Mouse (Mus musculus) telencephalon, adult 2 months (tissue): ENCODE measurements around the gene Acoxl.

Source experiments
- DNase-seq: peaks from one replicate; pipeline ENCODE4 v3.0.0-alpha.2; 2011; ENCODE audit warnings: low read depth, low spot score

Gene Acoxl

GRCm38 (mm10) chr2:128114621-128115020 lies 275.9 kb downstream of the Acoxl start:
- no peak for DNase-seq

DNA sequence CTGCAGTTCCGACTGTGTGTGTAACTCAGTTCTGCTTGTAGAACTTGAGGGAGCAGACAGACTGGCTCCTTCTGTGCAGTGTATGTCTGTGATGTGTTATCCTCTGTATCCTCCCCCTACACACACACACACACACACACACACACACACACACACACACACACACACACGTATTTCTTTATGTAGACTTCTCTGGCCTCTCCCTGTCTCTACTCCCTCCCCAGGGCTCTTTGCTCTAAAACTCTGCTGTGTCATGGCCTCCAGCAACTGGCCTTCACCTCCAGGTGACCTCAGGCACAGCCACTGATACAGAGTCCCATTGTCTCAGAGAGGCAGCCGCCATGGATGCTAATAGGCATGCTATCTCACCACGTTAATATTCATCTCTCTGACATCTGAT lies 276.9 kb downstream of the Acoxl start:
- no peak for DNase-seq

GRCm38 (mm10) chr2:128117605-128118004 lies 278.9 kb downstream of the Acoxl start:
- DNase-seq, result no peak

- no peak for DNase-seq
Measured at GRCm38 (mm10) chr2:128118971-128119370, 280.3 kb downstream of the Acoxl start.

GRCm38 (mm10) chr2:128122491-128122890 lies 283.8 kb downstream of the Acoxl start:
- no peak for DNase-seq

GRCm38 (mm10) chr2:128122891-128123771 lies 284.5 kb downstream of the Acoxl start:
- DNase-seq, result no peak

DNA sequence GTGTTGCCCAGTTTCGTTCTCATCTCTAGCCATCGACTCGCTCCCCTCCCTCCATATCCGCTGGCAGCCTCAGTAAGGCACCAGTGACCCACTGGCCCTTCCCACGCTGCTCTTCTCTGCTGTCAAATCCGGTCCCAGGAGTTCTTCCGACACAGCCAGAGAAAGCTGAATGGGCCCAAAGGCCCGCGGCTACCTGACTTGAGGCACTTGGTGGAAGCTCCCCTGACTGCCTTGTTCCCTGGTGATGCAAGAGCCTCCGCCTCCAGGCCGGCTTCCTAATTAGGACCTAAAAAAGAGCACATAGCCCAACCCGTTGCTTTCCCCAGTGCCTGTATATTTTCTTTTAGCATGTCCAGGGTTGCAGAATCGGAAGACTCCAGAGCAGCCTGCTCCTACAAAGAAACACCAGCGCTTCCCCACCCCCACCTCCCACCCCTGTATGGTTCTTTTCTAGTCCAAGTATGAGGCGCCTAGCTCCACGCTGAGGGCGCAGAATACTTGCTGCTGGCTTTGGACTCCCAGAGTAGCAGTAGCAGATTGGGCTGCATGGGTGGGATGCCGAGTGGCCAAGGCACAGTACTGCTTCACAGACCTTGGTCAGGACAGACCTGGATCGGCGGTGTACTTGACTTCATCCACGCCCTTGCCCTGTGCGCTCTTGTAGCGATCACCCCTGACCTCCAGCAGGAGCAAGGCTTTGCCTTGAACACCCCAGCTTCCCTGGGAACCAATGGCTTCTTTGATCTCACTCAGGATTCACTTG lies 285.4 kb downstream of the Acoxl start:
- DNase-seq, result no peak

DNA sequence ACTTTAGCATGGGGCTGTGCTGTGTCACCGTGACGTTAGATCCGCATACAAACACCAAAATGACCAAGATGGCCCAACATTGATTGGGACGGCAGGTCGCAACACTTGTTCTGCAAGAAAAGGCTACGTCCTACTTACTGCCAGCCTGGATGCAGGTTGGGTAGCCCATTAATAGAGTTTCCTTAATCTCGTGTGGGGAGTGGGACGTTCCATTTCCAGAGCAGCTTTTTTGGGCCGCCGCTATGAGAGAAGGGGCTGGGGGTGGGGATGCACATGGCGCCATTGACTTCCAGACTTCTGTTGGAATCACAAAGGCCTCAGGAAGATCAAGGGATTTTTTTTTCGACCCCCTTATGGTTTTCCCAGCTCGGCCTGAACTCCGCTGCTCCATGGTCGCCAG lies 286.0 kb downstream of the Acoxl start:
- DNase-seq, result no peak

DNA sequence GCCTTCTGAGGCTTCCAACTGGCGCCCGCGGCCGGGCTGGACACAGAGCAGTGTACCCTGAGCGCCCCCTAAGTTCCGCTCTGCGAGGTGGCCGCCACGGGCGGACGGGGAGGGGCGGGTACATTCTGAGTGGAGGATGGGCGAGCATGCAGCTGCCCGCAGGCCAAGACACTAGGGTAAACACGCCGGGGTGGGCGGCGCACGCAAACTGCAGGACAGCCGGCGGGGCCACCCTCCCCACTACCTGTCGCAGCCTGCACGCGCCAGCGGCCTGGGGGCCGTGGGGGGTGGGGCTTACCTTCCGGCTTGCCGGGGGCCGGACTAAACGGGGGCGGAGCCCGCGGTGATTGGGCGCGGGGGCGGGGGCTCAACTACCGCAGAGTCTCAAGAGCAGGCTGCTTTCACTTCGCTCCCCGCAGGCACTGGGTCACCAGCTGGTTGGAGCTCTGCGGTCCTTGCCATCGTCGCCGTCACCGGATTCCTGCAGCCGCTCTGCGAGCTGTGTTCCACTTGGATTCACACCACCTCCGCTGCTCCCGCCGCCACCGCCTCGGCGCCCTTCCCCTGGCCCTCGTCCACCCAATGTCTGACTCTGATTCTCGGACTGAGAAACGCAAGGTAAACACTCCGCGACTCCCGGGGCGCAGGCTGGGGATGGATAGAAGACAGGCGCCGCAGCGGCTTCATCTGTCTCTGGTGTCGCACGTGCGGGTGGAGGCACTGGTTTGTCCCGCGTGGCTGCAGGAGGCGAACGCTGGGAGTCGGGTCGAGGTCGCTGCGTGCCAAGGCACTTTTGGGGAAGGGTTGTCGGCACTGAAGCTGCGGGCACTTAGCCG lies 287.2 kb downstream of the Acoxl start, which contains the start of gene Bcl2l11:
Bcl2l11 (plus strand) TSS at position 404 of the 836 bp plus-strand sequence.
- no peak for DNase-seq

DNA sequence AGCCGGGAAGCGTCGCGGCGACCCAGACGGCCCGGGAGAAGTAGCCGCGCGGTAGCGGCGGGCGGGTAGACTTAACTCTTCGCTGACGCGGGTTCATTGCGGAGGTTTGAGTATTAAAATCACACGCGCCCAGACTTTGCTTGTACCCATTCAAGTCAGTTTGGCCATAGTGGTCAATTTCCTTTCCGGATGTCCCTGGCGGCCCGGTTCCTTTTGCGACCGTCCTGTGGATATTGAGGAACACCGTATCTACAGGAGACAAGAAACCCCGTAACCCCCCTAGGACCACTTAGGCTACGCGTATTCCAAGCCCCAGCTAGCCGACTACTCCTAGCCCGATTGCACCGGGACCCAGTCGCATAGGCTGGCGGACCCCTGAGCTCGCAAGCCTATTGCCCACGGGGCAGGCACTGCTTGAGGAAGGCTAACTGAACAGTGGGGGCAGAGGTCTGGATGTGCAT lies 287.9 kb downstream of the Acoxl start:
- no peak for DNase-seq

DNA sequence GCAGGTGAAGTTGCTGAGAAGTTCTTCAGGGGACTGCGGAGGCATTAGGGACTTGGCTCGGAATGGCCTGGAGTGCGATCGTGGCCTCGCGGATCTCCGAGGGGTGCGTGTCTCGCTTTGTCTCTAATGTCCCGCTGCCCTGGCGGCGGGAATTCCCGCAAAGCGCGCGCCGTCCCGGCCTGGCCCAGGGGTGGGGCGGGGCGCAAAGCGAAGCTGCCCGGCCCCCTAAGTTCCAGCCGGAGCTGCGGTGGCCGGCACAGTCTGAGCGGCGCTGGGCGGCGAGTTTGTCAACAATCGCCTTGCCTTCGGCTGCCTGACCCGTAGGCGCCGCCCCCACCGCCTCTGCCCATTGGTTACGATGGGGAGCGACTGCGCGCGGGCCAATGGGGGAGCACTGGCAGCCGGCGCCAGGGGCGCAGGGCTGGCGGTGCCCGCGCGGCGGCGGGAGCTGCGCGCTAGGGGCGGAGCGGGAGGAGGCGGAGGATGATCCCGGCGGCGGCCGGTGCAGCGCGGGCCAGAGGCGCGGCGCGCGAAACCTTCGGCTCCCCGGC lies 288.5 kb downstream of the Acoxl start:
- DNase-seq, result no peak

GRCm38 (mm10) chr2:128127691-128128292 lies 289.1 kb downstream of the Acoxl start:
- DNase-seq, result no peak

DNA sequence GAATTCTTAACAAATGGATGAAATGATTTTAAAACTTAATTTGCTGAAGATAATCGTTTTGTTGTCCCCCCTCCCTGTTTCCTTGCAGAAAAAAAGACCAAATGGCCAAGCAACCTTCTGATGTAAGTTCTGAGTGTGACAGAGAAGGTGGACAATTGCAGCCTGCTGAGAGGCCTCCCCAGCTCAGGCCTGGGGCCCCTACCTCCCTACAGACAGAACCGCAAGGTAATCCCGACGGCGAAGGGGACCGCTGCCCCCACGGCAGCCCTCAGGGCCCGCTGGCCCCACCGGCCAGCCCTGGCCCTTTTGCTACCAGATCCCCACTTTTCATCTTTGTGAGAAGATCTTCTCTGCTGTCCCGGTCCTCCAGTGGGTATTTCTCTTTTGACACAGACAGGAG lies 289.9 kb downstream of the Acoxl start:
- no peak for DNase-seq

- DNase-seq, result no peak
Measured at GRCm38 (mm10) chr2:128131503-128131902, 292.8 kb downstream of the Acoxl start.

DNA sequence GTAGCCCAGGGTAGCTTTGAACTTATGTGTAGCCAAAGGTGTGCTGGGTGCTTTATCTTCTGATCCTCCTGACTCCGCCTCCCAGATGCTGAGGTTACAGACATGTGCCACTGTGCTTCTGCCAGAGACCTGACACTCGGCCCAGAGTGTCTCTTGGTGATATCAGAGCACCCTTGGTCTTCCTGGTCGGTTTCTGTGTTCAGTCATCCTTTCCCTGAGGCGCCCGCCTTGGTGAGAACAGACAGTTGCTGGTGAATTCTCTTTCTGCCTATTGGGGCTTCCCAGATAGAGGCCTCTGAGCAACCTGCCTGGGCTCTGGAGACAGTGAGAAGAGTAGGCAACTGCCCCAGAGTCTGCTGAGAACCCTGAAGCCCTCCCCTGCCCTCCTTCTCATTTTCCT lies 294.0 kb downstream of the Acoxl start:
- no peak for DNase-seq

- DNase-seq, result no peak
Measured at GRCm38 (mm10) chr2:128133865-128134264, 295.2 kb downstream of the Acoxl start.

DNA sequence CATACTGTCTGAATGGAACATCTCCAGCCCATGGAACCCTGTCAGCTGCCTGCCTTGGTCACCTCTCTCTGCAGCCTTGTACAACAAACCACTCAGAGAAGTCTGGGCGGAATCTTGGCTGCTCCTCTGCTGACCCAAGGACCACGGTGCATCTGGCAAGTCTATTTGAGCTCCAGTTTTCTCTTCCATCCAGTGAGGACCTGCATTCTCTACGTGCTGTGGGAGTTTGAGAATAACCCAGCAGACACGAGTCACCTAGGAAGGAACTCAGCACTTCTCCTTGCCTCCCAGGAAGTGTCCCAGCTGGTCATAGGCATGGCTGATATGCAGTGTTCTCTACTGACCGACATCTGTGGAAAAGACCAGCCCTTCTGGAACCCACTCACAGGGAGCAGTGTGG lies 295.8 kb downstream of the Acoxl start:
- no peak for DNase-seq

DNA sequence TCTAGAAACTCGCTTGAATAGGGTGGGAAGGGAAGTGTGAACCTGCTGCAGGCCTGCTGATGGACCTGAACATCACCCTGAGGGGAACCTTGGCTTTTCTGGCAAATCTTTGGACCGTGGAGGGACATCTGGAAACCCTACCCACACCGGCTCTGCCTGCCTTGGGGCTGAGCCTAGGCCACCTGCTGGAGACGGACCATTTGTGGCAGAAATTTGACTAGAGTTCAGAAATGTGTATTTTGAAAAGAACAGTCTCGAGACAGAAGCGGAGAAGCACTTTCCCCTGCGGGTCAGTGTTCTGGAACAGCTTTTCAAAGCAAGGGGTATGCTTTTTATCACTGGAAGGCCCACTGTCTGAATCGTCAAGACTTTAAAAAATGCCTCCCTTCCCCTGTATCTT lies 296.3 kb downstream of the Acoxl start:
- no peak for DNase-seq

DNA sequence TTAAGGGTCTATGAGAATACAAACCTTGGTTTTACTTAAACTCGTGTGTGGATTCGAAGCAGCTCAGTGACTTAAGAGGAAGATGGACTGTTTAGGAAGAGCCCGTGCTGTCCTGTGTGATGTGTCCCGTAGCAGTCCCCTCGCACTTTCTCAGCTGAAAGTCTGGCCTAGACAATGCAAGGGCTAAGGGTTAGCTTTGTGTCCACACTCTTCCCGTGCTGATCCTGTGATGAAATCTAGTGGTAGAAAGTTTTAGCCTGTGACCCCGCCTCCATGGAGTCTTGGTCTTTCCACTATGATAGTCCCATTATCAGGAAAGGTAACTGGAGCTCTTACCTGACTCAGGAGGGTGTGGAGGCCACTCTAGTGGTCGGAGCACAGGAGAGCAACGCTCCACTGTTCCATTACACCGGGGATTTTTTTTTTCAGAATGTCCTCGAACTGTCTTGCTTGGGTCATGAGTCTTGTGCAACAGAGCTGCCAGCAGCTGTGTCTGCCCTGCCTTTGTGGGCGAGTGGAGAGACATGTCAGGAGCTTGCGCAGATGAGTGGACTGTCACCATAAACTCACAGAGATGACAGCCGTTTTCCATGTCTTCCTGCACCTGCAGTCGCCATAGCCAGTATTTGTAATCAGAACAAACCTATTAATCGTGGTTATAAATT lies 298.2 kb downstream of the Acoxl start:
- DNase-seq, result no peak

- DNase-seq, result no peak
Measured at GRCm38 (mm10) chr2:128137480-128138276, 299.0 kb downstream of the Acoxl start.
